Mouse (Mus musculus): ENCODE measurements around the gene Gm7792.
"Not testable (repeated sequence)": the region's sequence is repeated elsewhere in the genome, so short reads cannot be mapped to it uniquely, and the experiment has no call there.

Gm7792 gene

GRCm38 (mm10) chr5:93843476-93843875, at the start of gene Gm7792:
Gm7792 (plus strand) TSS chr5:93843776.
- DNase-seq (ENCODE audit: low spot score in 2 of 2): not testable (repeated sequence)
